Mouse (Mus musculus) embryonic fibroblast, embryonic 13.5 days (primary cell): ENCODE data around the gene Sec14l2. TPM values are rescaled to one million over a fixed set of nuclear protein-coding genes. Genes with fewer than 3 reads are reported as not detected.
"Not testable (repeated sequence)": the region's sequence is repeated elsewhere in the genome, so short reads cannot be mapped to it uniquely, and the experiment has no call there.

Experiments used
- H3K27ac ChIP-seq: 2 replicates; pipeline ENCODE4 v1.5.1; 2012; ENCODE audit warnings: low read length, control low read depth, inconsistent platforms; ENCODE audit not compliant: insufficient read depth
- H3K4me1 ChIP-seq: 2 replicates; pipeline ENCODE4 v1.6.1; 2011; ENCODE audit warnings: low read length; ENCODE audit not compliant: control insufficient read depth, insufficient read depth
- H3K4me3 ChIP-seq: 2 replicates; pipeline ENCODE4 v1.5.1; 2011; ENCODE audit warnings: mild to moderate bottlenecking, control low read depth, low read length; ENCODE audit not compliant: insufficient read depth
- CTCF ChIP-seq: IDR thresholded peaks from 2 replicates; pipeline ENCODE4 v1.5.1; 2011; ENCODE audit warnings: mild to moderate bottlenecking, control low read depth, low read length, moderate library complexity, borderline replicate concordance; ENCODE audit not compliant: insufficient read depth
- POLR2A ChIP-seq: IDR thresholded peaks from 2 replicates; pipeline ENCODE4 v1.6.1; 2011; ENCODE audit warnings: low read depth, mild to moderate bottlenecking, control low read depth, low read length, moderate library complexity
- polyA plus RNA-seq: library from polyadenylated mRNA; stranded (reverse); fragments of >200 nt; gene quantifications from 2 replicates; pipeline ENCODE4 v1.2.4, GENCODE M21; 2011; ENCODE audit warnings: low read depth; ENCODE audit not compliant: missing spikeins, insufficient read length

Gene Sec14l2
- polyA plus RNA-seq, 1 experiment: 1.8 TPM

- Histone ChIP-seq H3K27ac (peak within 1 kb of the TSS; percentile 69), H3K4me3 (peak within 1 kb of the TSS; percentile 60), H3K4me1 (peaks cover 5% of the 10 kb centered on the region; the same call in 1 of the 2 replicates)
- TF ChIP-seq POLR2A: peak; percentile 91
- peak; percentile 42; the same call in 1 of the 2 replicates for TF ChIP-seq CTCF
Observed at GRCm38 (mm10) chr11:4134986-4135935, 12.0 kb upstream of the Sec14l2 start, which contains the start of gene Rnf215. Gene Rnf215, plus strand, starts transcription at chr11:4135202.

- H3K27ac ChIP-seq: no peak overlapping the region
- H3K4me3 ChIP-seq: no peak overlapping the region
- H3K4me1 ChIP-seq: peaks cover 5% of the 10 kb centered on the region; the same call in 1 of the 2 replicates
- no peak for TF ChIP-seq CTCF
- no peak for TF ChIP-seq POLR2A
Observed at GRCm38 (mm10) chr11:4134400-4134799, 11.2 kb upstream of the Sec14l2 start.

GRCm38 (mm10) chr11:4133450-4133849 lies 10.2 kb upstream of the Sec14l2 start:
- no peak overlapping the region for H3K4me3 ChIP-seq
- no peak for TF ChIP-seq CTCF
- H3K4me1 ChIP-seq: peaks cover 5% of the 10 kb centered on the region; the same call in 1 of the 2 replicates
- H3K27ac ChIP-seq: no peak overlapping the region

GRCm38 (mm10) chr11:4128461-4128860 lies 5.2 kb upstream of the Sec14l2 start:
- not testable (repeated sequence) for H3K4me1 ChIP-seq, H3K4me3 ChIP-seq, H3K27ac ChIP-seq

GRCm38 (mm10) chr11:4127059-4127458 lies 3.8 kb upstream of the Sec14l2 start:
- Histone ChIP-seq H3K4me3 (no peak overlapping the region), H3K4me1 (no peaks in the 10 kb centered on the region), H3K27ac (no peak overlapping the region)
- no peak for TF ChIP-seq CTCF
- no peak for TF ChIP-seq POLR2A

- TF ChIP-seq POLR2A (no peak), CTCF (peak; percentile 43; the same call in 1 of the 2 replicates)
- H3K4me3 ChIP-seq: no peak overlapping the region
- no peak overlapping the region for H3K27ac ChIP-seq
- H3K4me1 ChIP-seq: no peaks in the 10 kb centered on the region
Observed at GRCm38 (mm10) chr11:4123922-4124321, 707 bp upstream of the Sec14l2 start.

- TF ChIP-seq POLR2A (no peak), CTCF (no peak)
- H3K4me1 ChIP-seq: no peaks in the 10 kb centered on the region
- no peak overlapping the region for H3K4me3 ChIP-seq
- H3K27ac ChIP-seq: no peak overlapping the region
Observed at GRCm38 (mm10) chr11:4122226-4122625, 989 bp downstream of the Sec14l2 start.

GRCm38 (mm10) chr11:4121691-4122090 lies 1.5 kb downstream of the Sec14l2 start:
- H3K4me1 ChIP-seq: no peaks in the 10 kb centered on the region
- no peak for TF ChIP-seq CTCF
- TF ChIP-seq POLR2A: no peak
- no peak overlapping the region for H3K27ac ChIP-seq
- H3K4me3 ChIP-seq: no peak overlapping the region

GRCm38 (mm10) chr11:4119635-4120034 lies 3.6 kb downstream of the Sec14l2 start:
- TF ChIP-seq POLR2A (no peak), CTCF (no peak)
- H3K27ac ChIP-seq: no peak overlapping the region

GRCm38 (mm10) chr11:4118081-4118921 lies 4.9 kb downstream of the Sec14l2 start:
- TF ChIP-seq POLR2A (peak; percentile 61), CTCF (no peak)
- H3K4me3 ChIP-seq: peak overlapping the region; percentile 60
- no peak overlapping the region for H3K27ac ChIP-seq
- no peaks in the 10 kb centered on the region for H3K4me1 ChIP-seq

More at GRCm38 (mm10) chr11:4119635-4120034, 3.6 kb downstream of the Sec14l2 start:
- Histone ChIP-seq H3K4me1 (no peaks in the 10 kb centered on the region), H3K4me3 (no peak overlapping the region)
